Mouse (Mus musculus) induced T-regulatory cell, adult 2 months (primary cell): Measurements from ENCODE around the gene Mog.

ENCODE experiments used
- DNase-seq: peaks from one replicate; pipeline ENCODE4 v3.0.0-alpha.2; 2012; ENCODE audit warnings: low read depth

The Mog gene

DNA sequence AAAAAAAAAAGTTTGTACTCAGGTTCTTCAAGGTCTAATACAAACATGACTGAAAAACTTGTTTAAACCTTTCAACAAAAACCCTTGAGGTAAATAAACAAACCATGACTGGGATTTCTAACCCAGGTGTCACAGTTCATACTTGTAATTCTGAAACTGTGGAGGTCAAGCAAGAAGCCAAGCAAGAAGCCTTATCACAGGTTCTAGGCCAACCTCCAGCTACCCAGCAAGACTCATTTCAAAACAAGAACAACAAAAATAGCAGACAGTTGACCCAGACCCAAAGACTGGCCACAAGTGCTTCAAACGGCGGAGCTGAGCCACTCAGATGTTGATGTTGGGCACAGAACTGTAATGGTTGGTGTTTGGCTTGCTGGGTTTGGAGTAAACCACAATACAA, 28.7 kb downstream of the Mog start:
- peak; percentile 22 for DNase-seq

DNA sequence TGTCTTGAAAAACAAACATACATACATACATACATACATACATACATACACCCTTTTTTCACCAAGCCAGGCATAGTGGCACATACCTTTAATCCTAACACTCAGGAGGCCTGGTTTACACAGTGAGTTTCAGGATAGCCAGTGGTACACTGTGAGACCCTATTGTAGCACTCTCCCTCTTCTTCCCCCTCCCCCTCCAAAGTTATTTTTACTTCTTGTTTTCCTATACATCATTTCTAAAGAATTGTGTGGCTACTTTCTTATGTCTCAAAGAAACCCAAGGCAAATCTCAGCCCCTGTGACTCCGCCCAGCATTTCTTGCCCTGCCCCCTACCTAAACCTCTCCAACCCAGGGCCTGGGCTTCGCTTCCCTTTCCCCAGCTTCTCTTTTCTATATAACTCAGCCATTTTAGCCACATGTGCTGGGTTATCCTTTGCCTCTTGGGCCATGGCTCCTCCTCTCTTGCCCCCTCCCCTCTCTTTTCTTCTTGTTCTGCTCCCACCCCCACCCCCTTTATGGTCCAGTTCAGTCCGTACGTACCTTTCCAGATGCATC, 29.4 kb downstream of the Mog start:
- DNase-seq, result no peak

DNA sequence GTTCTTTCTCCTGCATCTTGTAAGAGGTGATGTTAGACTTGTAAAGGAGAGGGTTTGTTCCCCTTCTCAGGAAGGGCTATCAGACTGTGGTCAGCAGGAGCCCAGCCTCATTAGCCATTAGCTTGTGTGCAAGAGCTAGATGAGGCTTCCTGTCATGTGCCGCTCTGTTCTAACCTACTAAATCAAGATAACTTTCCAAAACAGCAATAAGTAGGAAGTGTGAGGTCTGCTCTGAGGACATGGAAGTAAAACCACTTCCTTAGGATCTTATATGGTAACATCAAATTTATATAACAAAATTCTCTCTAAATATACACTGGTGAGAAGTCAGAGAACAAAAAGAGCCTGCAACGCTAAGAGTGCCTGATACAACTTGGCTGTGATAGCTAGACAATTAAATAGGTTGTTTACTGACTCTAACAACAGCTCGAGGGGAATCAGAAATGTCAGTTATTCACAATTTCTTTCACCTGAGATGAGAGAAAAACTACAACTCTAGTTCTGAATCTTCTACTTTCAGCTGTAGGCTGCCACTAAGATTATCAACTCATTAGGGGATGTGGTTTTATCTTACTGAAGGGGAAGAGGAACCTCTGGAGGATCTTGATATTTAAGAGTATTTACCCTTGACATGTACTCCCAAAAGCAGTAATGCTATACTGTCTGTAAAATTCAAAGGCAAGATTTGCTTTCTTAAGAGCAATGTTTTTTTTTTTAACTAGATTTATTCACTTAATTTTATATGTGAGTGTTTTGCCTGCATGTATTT, 30.7 kb downstream of the Mog start:
- DNase-seq, result peak; percentile 53

DNA sequence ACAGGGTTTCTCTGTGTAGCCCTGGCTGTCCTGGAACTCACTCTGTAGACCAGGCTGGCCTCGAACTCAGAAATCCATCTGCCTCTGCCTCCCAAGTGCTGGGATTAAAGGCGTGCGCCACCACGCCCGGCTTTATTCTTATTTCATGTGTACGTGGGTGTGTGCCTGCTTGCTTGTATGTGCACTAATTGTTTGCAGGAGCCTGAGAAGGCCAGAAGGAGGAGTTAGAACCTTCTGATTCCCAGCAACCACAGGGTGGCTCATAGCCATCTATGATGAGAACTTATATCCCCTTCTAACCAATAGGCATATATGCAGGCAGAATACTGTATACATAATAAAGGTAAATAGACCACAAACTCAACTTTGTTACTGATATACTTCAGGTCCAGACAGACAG, 32.6 kb downstream of the Mog start:
- DNase-seq, result peak; percentile 43

DNA sequence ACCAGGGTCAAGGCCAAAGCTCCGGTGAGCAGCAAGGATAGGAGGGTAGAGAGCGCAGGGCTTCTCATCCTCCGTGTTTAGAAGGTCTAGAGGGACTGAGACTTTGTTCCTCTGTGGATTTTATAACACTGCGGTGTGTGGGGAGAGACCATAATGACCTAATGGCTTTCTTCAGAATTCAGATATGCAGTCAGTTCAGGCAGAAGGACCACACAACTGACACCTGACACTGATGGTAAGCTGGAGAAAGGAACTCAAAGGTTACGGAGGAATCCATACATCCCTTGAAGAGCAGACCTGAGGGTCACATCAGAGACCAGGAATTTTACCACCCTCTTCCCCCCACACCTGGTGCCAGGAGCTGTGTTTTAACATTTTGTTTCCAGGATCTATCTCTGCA, 33.8 kb downstream of the Mog start, which contains the start of gene H2-M5:
Gene H2-M5, minus strand, starts transcription at position 101 of the 400 bp plus-strand sequence.
- DNase-seq, result no peak

DNA sequence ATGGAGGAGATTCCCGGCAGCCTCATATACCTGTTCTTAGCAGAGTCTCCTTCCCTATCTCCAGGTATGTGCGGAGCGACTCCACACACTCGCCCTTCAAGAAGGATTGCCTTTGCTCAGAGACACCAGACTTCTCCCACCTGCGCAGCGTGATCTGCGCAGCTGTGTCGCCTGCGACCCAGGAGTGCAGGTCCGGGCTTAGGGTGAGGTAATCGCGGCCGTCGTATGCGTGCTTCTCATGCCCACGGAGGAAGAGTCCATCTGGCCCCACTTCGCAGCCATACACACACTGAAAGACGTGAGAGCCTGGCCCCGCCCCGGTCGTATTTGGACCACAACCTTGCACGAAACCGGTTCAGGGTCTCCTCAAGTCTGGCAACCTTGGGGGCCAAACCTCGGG, 34.7 kb downstream of the Mog start:
- no peak for DNase-seq

DNA sequence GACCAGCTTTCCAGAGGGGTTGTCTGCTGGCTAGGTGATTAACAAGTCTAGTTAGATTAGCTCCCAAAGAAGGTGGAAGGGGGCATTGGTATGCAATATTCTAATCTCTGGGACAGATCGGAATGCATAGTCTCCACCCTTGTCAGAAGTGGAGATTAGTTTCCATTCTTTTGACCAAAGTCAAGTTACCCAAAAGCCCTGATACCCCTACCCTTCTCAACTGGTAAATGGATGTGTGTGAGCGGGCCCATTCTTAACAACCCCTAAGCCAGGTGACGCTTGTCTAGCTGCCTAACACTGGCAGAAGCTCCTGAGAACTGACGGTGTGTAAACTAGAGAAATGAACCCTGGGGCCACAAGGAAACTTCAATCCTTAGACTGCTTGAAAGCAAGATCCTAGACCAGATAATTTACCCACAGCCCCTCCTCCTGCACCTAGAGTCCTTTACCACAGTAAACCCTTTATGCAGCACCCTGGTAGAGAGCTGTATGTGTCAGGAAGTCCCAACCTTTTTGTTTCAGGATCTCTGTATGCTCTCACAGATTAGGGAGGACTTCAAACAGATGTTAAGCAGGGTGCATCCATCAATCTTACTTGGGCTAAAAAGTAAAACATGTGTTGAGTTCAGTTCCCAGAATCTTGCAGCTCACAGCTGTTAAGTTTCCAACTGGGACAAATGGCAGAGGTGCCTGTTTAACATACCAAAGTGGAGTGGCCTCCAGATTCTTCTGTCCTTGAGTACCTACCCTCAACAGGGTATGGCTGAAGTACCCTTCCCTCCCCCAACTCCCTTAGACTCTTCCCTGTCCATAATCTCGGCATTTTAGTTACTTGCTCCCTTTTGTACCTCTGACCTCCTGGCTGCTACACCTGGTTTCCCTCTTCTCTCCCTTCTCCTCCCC, 40.7 kb downstream of the Mog start:
- DNase-seq, result peak; percentile 62

DNA sequence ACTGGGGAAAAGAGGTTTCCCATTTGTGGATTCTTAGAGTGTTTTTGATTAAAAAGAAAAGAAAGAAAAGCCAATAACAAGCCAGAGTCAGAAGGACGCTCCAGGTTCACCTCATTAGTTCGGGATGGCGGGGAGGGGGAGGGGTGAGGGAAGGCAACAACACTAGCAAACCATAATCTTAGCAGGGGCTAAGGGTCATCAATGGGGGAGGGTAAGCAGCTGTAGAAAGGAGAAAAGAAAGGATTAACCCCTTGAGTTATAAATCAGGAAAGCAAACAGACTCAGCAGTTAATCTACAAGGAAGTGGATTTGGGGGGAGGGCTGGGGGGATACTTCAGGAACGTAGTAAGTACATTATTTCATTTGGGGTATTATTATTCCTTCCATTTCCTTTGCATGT, 41.4 kb downstream of the Mog start:
- DNase-seq, result no peak

DNA sequence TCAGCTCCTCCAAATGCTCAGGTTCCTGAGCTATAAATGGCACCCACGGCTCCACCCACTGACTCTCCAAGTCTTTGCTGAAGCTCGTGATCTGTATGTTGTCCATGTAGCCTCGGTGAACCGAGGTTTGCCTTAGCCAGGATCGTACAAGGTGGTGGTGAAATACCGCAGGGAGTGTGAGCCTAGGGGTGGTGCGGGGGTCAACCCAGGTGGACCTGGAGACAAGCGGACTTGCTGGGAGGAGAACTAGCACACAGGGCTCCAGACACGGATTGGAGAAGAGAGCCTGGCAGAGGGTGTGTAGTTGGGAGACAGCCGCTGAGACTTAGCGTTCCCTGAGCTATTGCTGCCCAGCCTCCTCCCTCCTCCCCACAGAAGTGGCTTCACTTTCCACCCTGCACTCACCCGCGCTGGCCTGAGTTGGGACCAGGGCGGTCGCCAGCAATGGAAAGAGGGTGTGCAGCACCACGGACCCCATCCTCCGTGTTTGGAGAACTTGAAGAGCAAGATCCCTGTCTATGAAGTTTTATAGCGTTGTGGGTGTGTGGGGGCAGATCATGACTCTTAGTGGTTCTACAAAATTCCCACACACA, 41.9 kb downstream of the Mog start, which contains the start of gene 2410137M14Rik:
Gene 2410137M14Rik, minus strand, starts transcription at position 17 of the 593 bp plus-strand sequence.
- DNase-seq, result no peak

DNA sequence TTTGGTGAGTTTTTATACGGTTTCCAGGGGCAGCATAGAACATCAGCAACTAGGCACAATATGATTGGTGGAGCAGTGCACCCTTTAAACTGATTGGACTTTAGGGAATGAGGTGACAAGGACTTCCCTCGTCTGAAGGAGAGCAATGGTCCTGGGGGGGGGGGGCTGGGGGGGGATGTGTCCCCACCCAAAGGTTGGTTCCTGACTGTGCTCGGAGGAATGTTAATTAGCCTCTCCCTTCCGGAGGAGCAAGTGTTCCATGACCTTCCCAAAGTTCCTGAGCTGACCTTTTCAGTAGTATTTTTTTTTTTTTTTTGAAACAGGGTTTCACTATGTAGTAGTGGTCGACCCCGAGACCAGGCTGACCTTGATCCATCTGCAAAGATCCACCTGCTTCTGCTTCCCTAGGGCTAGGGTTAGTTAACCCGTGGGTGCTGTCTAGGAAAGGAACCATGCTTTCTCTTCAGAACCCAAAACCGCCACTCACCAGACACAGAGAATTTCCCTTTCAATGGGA, 49.9 kb downstream of the Mog start:
- DNase-seq, result no peak

DNA sequence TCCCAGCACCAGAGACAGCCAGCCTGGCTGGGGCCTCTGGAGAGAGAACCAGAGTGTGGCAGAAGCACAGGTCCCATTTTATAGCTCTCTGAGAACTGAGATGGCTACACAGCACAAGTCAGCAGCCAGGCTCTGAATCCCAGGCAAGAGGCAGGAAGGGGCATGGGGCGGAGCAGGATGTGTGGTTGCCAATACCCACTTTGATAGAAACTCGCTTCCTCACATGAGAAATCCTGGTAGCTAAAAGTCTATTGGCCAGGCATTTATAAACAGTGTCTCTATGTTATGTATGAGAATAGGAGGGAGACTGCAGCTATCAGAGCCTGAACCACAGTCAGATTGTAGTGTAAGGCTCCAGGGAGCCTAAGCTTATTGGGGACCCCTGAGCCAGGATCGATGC, 50.4 kb downstream of the Mog start:
- peak; percentile 63 for DNase-seq

DNA sequence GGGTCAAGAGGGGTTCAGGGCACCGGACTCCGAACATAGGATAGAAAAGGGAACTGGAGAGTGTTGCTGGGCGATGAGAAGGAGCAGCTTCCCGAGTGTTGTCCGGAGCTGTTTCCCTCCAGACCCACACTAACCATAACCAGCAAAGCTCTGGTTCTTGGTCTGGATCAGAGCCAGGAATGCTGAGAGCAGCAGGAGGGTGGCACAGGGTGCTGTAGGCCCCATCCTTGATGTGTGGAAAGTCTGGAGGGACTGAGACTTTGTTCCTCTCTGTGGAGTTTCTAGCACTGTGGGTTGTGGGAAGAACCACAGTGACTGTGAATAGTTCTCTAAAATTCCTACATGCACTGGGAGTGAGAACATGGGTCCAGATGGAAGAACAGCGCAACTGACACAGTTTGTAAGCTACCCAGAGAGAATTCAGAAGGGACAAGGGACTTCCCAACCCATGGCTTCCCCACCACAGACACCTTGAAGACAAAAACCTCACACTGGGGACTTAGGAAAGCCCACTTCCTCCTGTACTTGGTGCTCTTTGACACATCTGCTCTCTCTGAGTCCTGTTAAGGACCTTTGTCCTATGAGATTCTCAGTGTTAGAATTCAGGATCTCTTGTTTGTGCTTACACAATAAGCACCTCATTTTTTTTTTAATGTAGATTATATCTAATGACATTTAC, 51.9 kb downstream of the Mog start:
- DNase-seq, result peak; percentile 61

DNA sequence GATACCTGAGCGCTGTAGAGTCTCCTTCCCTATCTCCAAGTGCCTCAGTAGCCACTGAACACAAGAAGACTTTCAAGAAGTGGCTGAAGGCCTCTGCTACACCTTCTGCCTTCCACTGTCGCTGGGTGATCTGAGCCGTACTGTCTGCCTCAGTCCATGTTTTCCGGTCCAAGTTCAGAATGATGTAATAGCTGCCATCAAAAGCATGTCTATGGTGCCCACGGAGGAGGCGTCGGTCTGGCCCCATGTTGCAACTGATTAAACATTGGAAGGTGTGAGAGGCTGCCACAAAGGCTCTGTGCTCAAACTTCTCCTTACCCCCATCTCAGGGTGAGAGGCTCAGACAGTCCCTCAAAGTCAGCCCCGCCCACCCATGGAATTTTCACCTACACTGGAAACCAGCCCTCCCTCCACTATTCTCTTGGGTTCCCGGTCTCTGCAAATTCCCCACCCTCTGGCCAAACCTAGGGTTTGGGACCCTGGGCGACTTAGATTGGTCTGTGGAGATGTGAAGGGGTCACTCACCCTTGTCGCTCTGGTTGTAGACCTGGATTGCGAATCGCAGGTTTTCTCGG, 52.8 kb downstream of the Mog start:
- no peak for DNase-seq

DNA sequence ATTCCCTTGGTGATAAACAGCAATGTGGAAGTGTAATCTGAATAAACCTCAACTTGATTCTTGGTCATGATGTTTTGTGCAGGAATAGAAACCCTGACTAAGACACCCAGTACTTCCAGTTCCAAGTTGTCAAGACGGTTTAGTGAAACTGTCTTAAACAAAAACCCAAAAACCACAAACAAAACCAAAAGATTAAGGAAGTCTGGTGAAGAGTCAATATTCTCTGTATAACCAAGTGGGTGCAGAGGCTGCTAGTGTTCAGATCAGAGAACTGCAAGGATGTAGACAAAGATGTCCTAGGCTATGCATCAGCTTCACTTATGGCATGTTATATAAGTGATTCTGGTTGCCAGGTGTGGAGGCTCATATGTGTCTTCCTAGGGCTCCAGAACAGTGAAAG, 56.3 kb downstream of the Mog start:
- no peak for DNase-seq

DNA sequence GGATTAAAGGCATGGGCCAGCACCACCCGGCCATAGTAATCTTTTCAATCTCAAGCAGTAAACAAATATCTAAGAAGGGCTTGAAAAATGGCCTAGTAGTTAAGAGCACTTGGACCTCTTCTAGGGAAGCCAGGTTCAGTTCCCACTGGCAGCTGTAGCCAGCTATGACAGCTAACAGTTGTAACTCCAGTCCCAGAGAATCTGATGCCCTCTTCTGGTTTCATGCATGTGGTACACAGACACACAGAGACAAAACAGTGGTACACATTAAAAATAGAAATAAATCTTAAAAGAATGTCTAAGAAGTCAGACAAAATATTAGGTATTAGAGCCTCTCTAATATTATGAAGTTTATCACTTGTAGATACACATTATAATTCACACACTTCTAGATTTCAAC, 62.1 kb downstream of the Mog start:
- no peak for DNase-seq
